ENCODE assay signal across 31 mouse cellular contexts in the genomic region with DNA sequence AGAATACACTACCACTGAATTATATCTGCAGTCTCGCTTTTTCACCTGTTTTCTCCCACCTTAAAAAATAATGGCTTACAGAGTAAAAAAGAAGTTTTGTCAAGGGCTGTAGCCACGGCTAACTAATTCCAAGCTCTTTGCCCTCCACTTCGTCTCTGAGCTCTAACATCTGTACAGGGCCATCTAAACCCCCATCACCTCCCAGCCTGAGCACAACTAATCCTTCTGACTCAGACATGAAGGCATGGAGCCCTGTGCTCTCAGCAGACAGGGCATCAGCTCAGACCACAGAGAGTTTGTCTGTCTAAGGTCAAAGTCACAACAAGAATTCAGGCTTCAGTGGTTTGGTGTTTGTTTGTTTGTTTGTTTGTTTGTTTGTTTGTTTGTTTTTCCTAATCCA. TPM values are rescaled to one million over a fixed set of nuclear protein-coding genes. Genes with fewer than 3 reads are reported as not detected.
DNase-seq lines count a peak whose midpoint lies in the region; ATAC-seq and TF ChIP-seq lines count a peak whose summit lies in the region.
"Had no signal": no experiment of that assay in that cellular context is flagged by ENCODE, and none has a peak within 500 bp of the region (broad histone marks: within the 10 kb centered on the region; RNA-seq: fewer than 3 reads in every experiment).

No protein-coding gene starts in this region.

- H3K4me3 ChIP-seq in heart, embryonic 11.5 days (ENCODE audit: low read depth, low read length): no peak overlapping the region
- H3K4me3 ChIP-seq in heart, embryonic 14.5 days (ENCODE audit: control insufficient read depth in 1 of 2, insufficient read depth in 1 of 2, low read depth in 1 of 2, low read length in 2 of 2): no peak overlapping the region
- H3K4me3 ChIP-seq in neural tube, embryonic 15.5 days (replicated peaks): no peak overlapping the region
- H3K4me3 ChIP-seq: embryonic facial prominence, embryonic 12.5 days; forebrain, embryonic 10.5 days; hindbrain, embryonic 12.5 days; intestine, embryonic 15.5 days had no signal

- no peak for TF ChIP-seq CTCF in Patski (IDR thresholded peaks at IDR 0.05)

- intact Hi-C loops in heart, postnatal 36 days (cut with DNase I): no loop called here

- H3K36me3 ChIP-seq in heart, embryonic 11.5 days (ENCODE audit: control insufficient read depth, insufficient read depth, low read length): no peaks in the 10 kb centered on the region
- no peaks in the 10 kb centered on the region for H3K36me3 ChIP-seq in heart, embryonic 14.5 days (ENCODE audit: control insufficient read depth, insufficient read depth, low read length)
- H3K36me3 ChIP-seq in neural tube, embryonic 15.5 days: no peaks in the 10 kb centered on the region
- H3K36me3 ChIP-seq: embryonic facial prominence, embryonic 12.5 days; forebrain, embryonic 10.5 days; hindbrain, embryonic 12.5 days; intestine, embryonic 15.5 days had no signal

- peak; percentile 52 for DNase-seq in heart, adult 11 months
- no peak for DNase-seq in heart, postnatal 36 days
- DNase-seq in 3T3-L1 (ENCODE audit: low read depth, low spot score) (peak; percentile 78), Patski (ENCODE audit: low read depth, low spot score) (no peak)
- no peak for DNase-seq in right cerebral cortex, postnatal 14 days
- DNase-seq: adrenal gland, postnatal 14 days; cerebellum, adult 11-12 months; cerebellum, adult 9-11 months; embryo, embryonic 11 days; kidney, adult 8-10 months; kidney, postnatal 10 days; liver; lung, adult 2 months; lung, postnatal 14 days; midbrain, embryonic 14.5 days; right cerebral cortex, adult 18-20 months; right cerebral cortex, postnatal 4 days; thymus, adult 18-20 months; thymus, postnatal 25 days had no signal

- H3K27me3 ChIP-seq in heart, embryonic 11.5 days (ENCODE audit: control insufficient read depth, insufficient read depth, low read length): no peaks in the 10 kb centered on the region
- H3K27me3 ChIP-seq in heart, embryonic 14.5 days (ENCODE audit: control insufficient read depth, insufficient read depth, low read length): no peaks in the 10 kb centered on the region
- H3K27me3 ChIP-seq in Patski: no peaks in the 10 kb centered on the region
- H3K27me3 ChIP-seq in neural tube, embryonic 15.5 days (replicated peaks): no peaks in the 10 kb centered on the region
- H3K27me3 ChIP-seq: embryonic facial prominence, embryonic 12.5 days; hindbrain, embryonic 12.5 days; intestine, embryonic 15.5 days had no signal

- H3K4me1 ChIP-seq in heart, embryonic 11.5 days (ENCODE audit: control insufficient read depth, insufficient read depth, low read length): peaks cover 13% of the 10 kb centered on the region
- H3K4me1 ChIP-seq in heart, embryonic 14.5 days (ENCODE audit: control insufficient read depth in 2 of 2, insufficient read depth in 2 of 2, low read length in 2 of 2): peaks cover 17 to 45% of the 10 kb centered on the region in 2 experiments
- 0 out of 2 replicates have a peak, but pooled peaks cover 4% of the 10 kb centered on the region for H3K4me1 ChIP-seq in neural tube, embryonic 15.5 days
- H3K4me1 ChIP-seq: embryonic facial prominence, embryonic 12.5 days; hindbrain, embryonic 12.5 days had no signal

- POLR2A ChIA-PET in Patski (lab: Charles Lee): interaction anchor here (0.9 to 1.3 kb wide), 2 partner anchors 67 to 69 kb away, joined by 3 read pairs; no protein-coding TSS in a partner anchor

- no peaks in the 10 kb centered on the region for H3K9me3 ChIP-seq in heart, embryonic 11.5 days (replicated peaks; ENCODE audit: control insufficient read depth, low read length)
- H3K9me3 ChIP-seq in heart, embryonic 14.5 days (ENCODE audit: control insufficient read depth, low read length): no peaks in the 10 kb centered on the region
- H3K9me3 ChIP-seq in neural tube, embryonic 15.5 days (replicated peaks): no peaks in the 10 kb centered on the region
- H3K9me3 ChIP-seq: embryonic facial prominence, embryonic 12.5 days; forebrain, embryonic 10.5 days; hindbrain, embryonic 12.5 days; intestine, embryonic 15.5 days had no signal

- no peak overlapping the region for H3K4me2 ChIP-seq in heart, embryonic 11.5 days
- H3K4me2 ChIP-seq in heart, embryonic 14.5 days (ENCODE audit: low read length): no peak overlapping the region
- no peak overlapping the region for H3K4me2 ChIP-seq in neural tube, embryonic 15.5 days
- H3K4me2 ChIP-seq: embryonic facial prominence, embryonic 12.5 days; hindbrain, embryonic 12.5 days; intestine, embryonic 15.5 days had no signal

- H3K9ac ChIP-seq in heart, embryonic 11.5 days (ENCODE audit: low read depth, low read length): no peak overlapping the region
- H3K9ac ChIP-seq in heart, embryonic 14.5 days (ENCODE audit: low read length): 0 out of 2 replicates have a peak overlapping the region, but pooled peaks have one; percentile 8
- no peak overlapping the region for H3K9ac ChIP-seq in neural tube, embryonic 15.5 days (replicated peaks)
- H3K9ac ChIP-seq: embryonic facial prominence, embryonic 12.5 days; hindbrain, embryonic 12.5 days; intestine, embryonic 15.5 days; liver, embryonic 14.5 days had no signal

- no peak overlapping the region for H3K27ac ChIP-seq in heart, embryonic 11.5 days (ENCODE audit: low read depth, low read length)
- H3K27ac ChIP-seq in heart, embryonic 14.5 days (replicated peaks in 1 of 2; ENCODE audit: control insufficient read depth in 1 of 2, insufficient read depth in 1 of 2, low read depth in 2 of 2, low read length in 2 of 2): 0 out of 4 replicates have a peak overlapping the region, but pooled peaks of 1 of the 2 experiments have one; percentile 20
- H3K27ac ChIP-seq in neural tube, embryonic 15.5 days (replicated peaks): no peak overlapping the region
- H3K27ac ChIP-seq: embryonic facial prominence, embryonic 12.5 days; forebrain, embryonic 10.5 days; hindbrain, embryonic 12.5 days; hindbrain, postnatal 0 days; intestine, embryonic 15.5 days; liver, embryonic 14.5 days; stomach, postnatal 0 days had no signal

- CTCF ChIA-PET in Patski (lab: Charles Lee): interaction anchor here (0.6 to 2.4 kb wide), 8 partner anchors 8 to 73 kb away, joined by 3 to 11 read pairs (median 3); no protein-coding TSS in a partner anchor

- WGBS in heart, embryonic 11.5 days (ENCODE audit: insufficient replicate concordance): 68% methylated on average over 3 of the region's 3 CpGs
- WGBS in heart, embryonic 14.5 days: 61% methylated on average over 3 of the region's 3 CpGs
- 82% methylated on average over 3 of the region's 3 CpGs for WGBS in neural tube, embryonic 15.5 days

- in situ Hi-C loops in Patski (cut with MboI; ENCODE audit: low pct_unique_long_range_greater_than_20kb): no loop called here

- no peak for ATAC-seq in heart, embryonic 11.5 days (replicated peaks; ENCODE audit: insufficient number of reproducible peaks, low FRiP score, low TSS enrichment)
- no peak for ATAC-seq in heart, embryonic 14.5 days (ENCODE audit: insufficient number of reproducible peaks, insufficient read depth, low FRiP score, low read depth)
- peak; percentile 72 for ATAC-seq in Patski
- no peak for ATAC-seq in neural tube, embryonic 15.5 days (ENCODE audit: low FRiP score)
- ATAC-seq: forebrain, embryonic 16.5 days; hindbrain, postnatal 0 days; intestine, embryonic 15.5 days had no signal

RNA-seq across cellular contexts. Expression of gene Gipc2, which starts 23.9 kb away (rescaled TPM):
- polyA plus RNA-seq in heart, embryonic 11.5 days (2014; fragmentation: Nextera tagmentation; extraction: Ambion mirVana): 3.8 and 4.4 TPM in 2 replicates
- 2.9 and 4.1 TPM in 2 replicates for polyA plus RNA-seq in heart, embryonic 14.5 days (2014; fragmentation: Nextera tagmentation; extraction: Ambion mirVana)
- total RNA-seq in heart, postnatal 36 days (2021): 1 to 10 TPM; 3.5 to 3.6 TPM
- 0.21 TPM for polyA plus RNA-seq in Patski (2021)
- polyA plus RNA-seq in neural tube, embryonic 15.5 days (2015; fragmentation: Nextera tagmentation; extraction: Ambion mirVana): 11.4 and 19.3 TPM in 2 replicates
- total RNA-seq: monocyte, adult 5-6 weeks had no signal

Comparison
In these comparisons a context has a peak if more than half of its experiments do, and no peak if none do; other contexts are left out.
1. DNase-seq: peak in heart, adult 11 months (single experiment) and 3T3-L1 (single experiment); none in heart, postnatal 36 days (0 of 2), Patski (single experiment) and right cerebral cortex, postnatal 14 days (single experiment).